ENCODE assay signal across 16 mouse cellular contexts in the genomic region with DNA sequence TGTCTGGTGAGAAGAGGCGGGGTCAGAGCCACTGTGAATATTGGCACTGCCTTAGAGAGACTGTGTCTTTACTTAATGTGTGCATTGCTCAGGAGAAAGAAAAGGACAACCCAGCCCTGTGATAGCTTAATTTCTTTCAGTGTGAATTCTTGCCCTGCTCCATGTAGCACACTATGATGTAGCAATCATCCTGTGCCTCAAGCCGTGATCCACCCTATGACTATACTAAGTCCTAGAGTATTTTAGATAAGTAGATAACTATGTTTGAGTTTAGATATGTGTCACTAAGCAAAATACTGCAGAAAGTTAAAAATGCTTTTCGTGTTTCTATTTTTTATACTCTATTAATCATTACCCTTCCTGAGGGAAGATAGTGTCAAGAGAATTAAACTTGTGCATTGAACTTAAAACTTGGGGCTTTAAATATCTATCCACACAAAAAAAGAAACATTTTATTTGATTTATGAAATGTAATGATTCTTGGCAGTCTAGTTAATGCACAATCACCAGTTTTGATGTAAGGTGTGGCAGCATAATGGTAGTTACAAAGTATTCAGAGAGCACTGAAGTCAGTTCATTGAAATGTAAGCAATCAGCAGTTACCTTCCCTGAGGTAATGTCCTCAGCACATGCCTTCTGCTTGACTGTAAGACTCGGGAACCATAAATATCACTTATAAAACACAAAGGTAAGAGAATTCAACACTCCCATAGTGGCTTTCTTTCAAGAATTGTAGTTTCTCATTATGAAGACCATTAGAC.
"Had no signal": no experiment of that assay in that cellular context is flagged by ENCODE, and none has a peak within 500 bp of the region (broad histone marks: within the 10 kb centered on the region; RNA-seq: fewer than 3 reads in every experiment).

No protein-coding gene starts in this region.

- H3K36me3 ChIP-seq: neural tube, embryonic 12.5 days; neural tube, embryonic 13.5 days; neural tube, embryonic 15.5 days; stomach, embryonic 15.5 days had no signal

- H3K4me1 ChIP-seq: neural tube, embryonic 12.5 days; neural tube, embryonic 13.5 days; stomach, embryonic 15.5 days had no signal

- DNase-seq: retina, postnatal 1 day; right cerebral cortex, adult 18-20 months; right cerebral cortex, postnatal 14 days; right cerebral cortex, postnatal 25 days; right cerebral cortex, postnatal 4 days; spleen, adult 18-20 months; thymus, adult 18-20 months; thymus, adult 2 months; thymus, postnatal 14 days; thymus, postnatal 25 days; thymus, postnatal 36 days; thymus, postnatal 4 days had no signal

- H3K4me2 ChIP-seq: neural tube, embryonic 12.5 days; neural tube, embryonic 13.5 days; neural tube, embryonic 15.5 days; stomach, embryonic 15.5 days had no signal

- H3K9me3 ChIP-seq: neural tube, embryonic 12.5 days; neural tube, embryonic 13.5 days; neural tube, embryonic 15.5 days; stomach, embryonic 15.5 days had no signal

- H3K4me3 ChIP-seq: neural tube, embryonic 12.5 days; neural tube, embryonic 13.5 days; neural tube, embryonic 15.5 days; stomach, embryonic 15.5 days had no signal

- H3K27me3 ChIP-seq: neural tube, embryonic 12.5 days; neural tube, embryonic 13.5 days; neural tube, embryonic 15.5 days; stomach, embryonic 15.5 days had no signal

- H3K27ac ChIP-seq: neural tube, embryonic 12.5 days; neural tube, embryonic 13.5 days; neural tube, embryonic 15.5 days; stomach, embryonic 15.5 days had no signal

- H3K9ac ChIP-seq: neural tube, embryonic 12.5 days; neural tube, embryonic 13.5 days; neural tube, embryonic 15.5 days; stomach, embryonic 15.5 days had no signal
